Mouse (Mus musculus) kidney, postnatal 0 days (tissue): ENCODE results near the gene Ror2. TPM values are rescaled to one million over a fixed set of nuclear protein-coding genes. Genes with fewer than 3 reads are reported as not detected.

ENCODE experiments used
- ATAC-seq: fragments of 200-750 bp; cut with Nextera tagmentation; replicated peaks from 2 replicates; pipeline ENCODE4 v1.8.0; 2017; ENCODE audit warnings: low read depth, moderate number of reproducible peaks, moderate TSS enrichment, moderate library complexity; ENCODE audit not compliant: low FRiP score
- DNase-seq: peaks from one replicate; pipeline ENCODE4 v3.0.0-alpha.2; 2016; ENCODE audit warnings: low spot score
- H3K27ac ChIP-seq: fragments of 300-500 bp; sonication (generic); 2 replicates; pipeline ENCODE4 v1.5.1; 2014; ENCODE audit warnings: mild to moderate bottlenecking
- H3K27me3 ChIP-seq: fragments of 300-500 bp; sonication (generic); 2 replicates; pipeline ENCODE4 v1.6.1; 2014; ENCODE audit warnings: low read length, mixed read lengths; ENCODE audit not compliant: insufficient read depth
- H3K36me3 ChIP-seq: fragments of 300-500 bp; sonication (generic); 2 replicates; pipeline ENCODE4 v1.6.1; 2014; ENCODE audit warnings: low read length, mixed read lengths; ENCODE audit not compliant: insufficient read depth
- H3K4me1 ChIP-seq: fragments of 300-500 bp; sonication (generic); replicated peaks from 2 replicates; pipeline ENCODE4 v1.6.1; 2014; ENCODE audit warnings: antibody characterized with exemption, low read length, mixed read lengths; ENCODE audit not compliant: insufficient read depth
- H3K4me2 ChIP-seq: fragments of 300-500 bp; sonication (generic); 2 replicates; pipeline ENCODE4 v1.6.1; 2014; ENCODE audit warnings: mild to moderate bottlenecking, low read length, moderate library complexity, mixed read lengths
- H3K4me3 ChIP-seq: fragments of 300-500 bp; sonication (generic); replicated peaks from 2 replicates; pipeline ENCODE4 v1.5.1; 2014; ENCODE audit warnings: low read depth, low read length
- H3K9ac ChIP-seq: fragments of 300-500 bp; sonication (generic); 2 replicates; pipeline ENCODE4 v1.6.1; 2014; ENCODE audit warnings: low read depth, low read length
- H3K9me3 ChIP-seq: fragments of 300-500 bp; sonication (generic); replicated peaks from 2 replicates; pipeline ENCODE4 v1.6.1; 2016; ENCODE audit warnings: low read length, inconsistent platforms, mixed read lengths
- CTCF ChIP-seq: IDR thresholded peaks from 2 replicates; pipeline ENCODE4 v1.5.1; 2016; ENCODE audit warnings: antibody characterized with exemption, low read depth, mild to moderate bottlenecking, moderate library complexity
- WGBS: fragments of 180-500 bp; shearing (Covaris S2); extraction: QIAGEN DNeasy Blood & Tissue Kit; methylation state at CpG from one replicate; pipeline ENCODE4 v1.1.7; 2014; 5-methylcytosine and 5-hydroxymethylcytosine counted together
- polyA plus RNA-seq: library from polyadenylated mRNA; unstranded; fragments of >200 nt; fragmentation: Nextera tagmentation; extraction: Ambion mirVana; gene quantifications from 2 replicates; pipeline ENCODE4 v1.2.1, GENCODE M21; 2015

The Ror2 gene
- polyA plus RNA-seq: 6.3 and 7.4 TPM in 2 replicates

DNA sequence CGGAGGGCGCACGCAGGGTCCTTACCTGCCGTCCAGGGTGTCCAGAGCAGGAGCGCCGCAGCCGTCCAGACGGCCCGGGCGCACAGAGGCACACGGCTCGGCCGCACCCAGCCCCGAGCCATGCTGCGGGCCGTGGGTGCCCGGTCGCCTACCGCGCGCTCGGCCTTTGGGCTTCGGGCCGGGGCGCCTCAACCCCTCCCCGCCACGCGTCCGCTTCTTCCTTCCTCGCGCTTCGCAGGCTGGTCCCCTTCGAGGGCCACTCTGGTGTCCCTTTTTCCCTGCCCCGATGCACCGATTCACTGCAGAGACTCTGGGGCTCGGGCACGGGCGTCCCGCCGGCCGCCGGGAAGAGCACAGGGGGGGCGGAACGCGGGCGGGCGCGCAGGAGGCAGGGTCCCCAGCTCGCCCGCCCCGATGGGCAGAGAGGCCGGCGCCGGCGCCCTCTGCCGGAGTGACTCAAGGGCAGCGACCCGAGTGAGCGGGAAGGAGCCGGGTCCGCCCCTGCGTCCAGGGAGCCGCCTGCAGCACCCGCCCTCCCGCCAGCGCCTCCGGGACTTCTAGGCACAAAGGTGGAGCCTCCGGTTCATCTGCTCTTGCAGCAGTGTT, at the start of gene Ror2:
Gene Ror2, minus strand, starts transcription at position 369 of the 606 bp plus-strand sequence.
- H3K36me3 ChIP-seq: no peaks in the 10 kb centered on the region
- peak; percentile 69 for TF ChIP-seq CTCF

GRCm38 (mm10) chr13:53333769-53334168, 47.8 kb upstream of the Ror2 start:
- no peaks in the 10 kb centered on the region for H3K4me1 ChIP-seq
- no peak overlapping the region for H3K4me3 ChIP-seq
- ATAC-seq (no peak), DNase-seq (no peak)
- H3K27ac ChIP-seq: no peak overlapping the region
- WGBS: 88% methylated on average over 8 of the region's 8 CpGs
- no peak for TF ChIP-seq CTCF
- H3K9ac ChIP-seq: no peak overlapping the region
- no peak overlapping the region for H3K4me2 ChIP-seq
- H3K36me3 ChIP-seq: peaks cover 39% of the 10 kb centered on the region
- H3K9me3 ChIP-seq: no peaks in the 10 kb centered on the region
- no peaks in the 10 kb centered on the region for H3K27me3 ChIP-seq

More for the DNA sequence above, at the start of gene Ror2:
- Histone ChIP-seq H3K27me3 (peaks cover 14% of the 10 kb centered on the region; the same call in 1 of the 2 replicates), H3K4me1 (0 out of 2 replicates have a peak, but pooled peaks cover 3% of the 10 kb centered on the region), H3K4me2 (peak within 1 kb of the TSS; percentile 65), H3K9me3 (no peaks in the 10 kb centered on the region), H3K27ac (peak within 1 kb of the TSS; percentile 20; the same call in 1 of the 2 replicates), H3K4me3 (peak within 1 kb of the TSS; percentile 59), H3K9ac (peak within 1 kb of the TSS; percentile 71)
- DNase-seq (peak; percentile 91), ATAC-seq (peak; percentile 78)
- WGBS: under 1% methylated on average over 64 of the region's 68 CpGs

GRCm38 (mm10) chr13:53330246-53330645, 44.3 kb upstream of the Ror2 start:
- Histone ChIP-seq H3K36me3 (0 out of 2 replicates have a peak, but pooled peaks cover 11% of the 10 kb centered on the region), H3K9ac (no peak overlapping the region), H3K4me1 (no peaks in the 10 kb centered on the region), H3K9me3 (no peaks in the 10 kb centered on the region), H3K4me2 (no peak overlapping the region), H3K4me3 (no peak overlapping the region), H3K27ac (no peak overlapping the region), H3K27me3 (no peaks in the 10 kb centered on the region)
- DNase-seq (no peak), ATAC-seq (no peak)
- no peak for TF ChIP-seq CTCF
- WGBS: 88% methylated on average over 2 of the region's 2 CpGs

- Histone ChIP-seq H3K36me3 (no peaks in the 10 kb centered on the region), H3K9ac (no peak overlapping the region), H3K27me3 (no peaks in the 10 kb centered on the region), H3K4me1 (no peaks in the 10 kb centered on the region), H3K9me3 (no peaks in the 10 kb centered on the region), H3K4me2 (no peak overlapping the region), H3K27ac (no peak overlapping the region), H3K4me3 (no peak overlapping the region)
- WGBS: 83% methylated on average over 1 of the region's 1 CpGs
- no peak for ATAC-seq
- TF ChIP-seq CTCF: no peak
- no peak for DNase-seq
Measured at GRCm38 (mm10) chr13:53325531-53325930, 39.6 kb upstream of the Ror2 start.

- no peak for DNase-seq
- H3K9me3 ChIP-seq: no peaks in the 10 kb centered on the region
- no peak overlapping the region for H3K4me3 ChIP-seq
- no peaks in the 10 kb centered on the region for H3K4me1 ChIP-seq
- H3K36me3 ChIP-seq: no peaks in the 10 kb centered on the region
- no peak overlapping the region for H3K9ac ChIP-seq
- H3K27me3 ChIP-seq: no peaks in the 10 kb centered on the region
- no peak overlapping the region for H3K4me2 ChIP-seq
- 91% methylated on average over 2 of the region's 2 CpGs for WGBS
- no peak for ATAC-seq
- no peak overlapping the region for H3K27ac ChIP-seq
- no peak for TF ChIP-seq CTCF
Measured at GRCm38 (mm10) chr13:53323661-53324060, 37.7 kb upstream of the Ror2 start.

DNA sequence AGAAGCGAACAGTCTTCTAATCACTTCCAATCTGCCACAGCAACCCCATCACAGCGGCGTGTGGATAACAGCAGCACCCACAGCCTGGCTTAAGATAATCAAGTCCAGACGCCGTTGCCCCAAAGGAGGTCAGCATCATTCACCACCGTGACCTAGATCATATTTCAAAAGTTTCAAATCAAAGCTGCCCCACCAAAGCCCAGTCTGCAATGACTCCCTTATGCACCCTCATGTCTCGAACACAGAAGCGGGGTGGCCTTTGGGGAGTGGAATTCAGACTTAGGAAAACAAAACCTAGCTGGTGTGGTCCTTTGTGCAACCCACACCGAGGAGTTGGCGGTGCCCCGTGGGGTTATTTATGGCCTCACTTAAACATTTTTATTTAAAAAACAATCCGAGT, 35.0 kb upstream of the Ror2 start:
- no peak overlapping the region for H3K4me3 ChIP-seq
- ATAC-seq (no peak), DNase-seq (no peak)
- TF ChIP-seq CTCF: no peak
- no peak overlapping the region for H3K9ac ChIP-seq
- H3K9me3 ChIP-seq: no peaks in the 10 kb centered on the region
- H3K4me2 ChIP-seq: no peak overlapping the region
- no peaks in the 10 kb centered on the region for H3K4me1 ChIP-seq
- no peaks in the 10 kb centered on the region for H3K36me3 ChIP-seq
- H3K27me3 ChIP-seq: no peaks in the 10 kb centered on the region
- WGBS: 21% methylated on average over 12 of the region's 12 CpGs
- no peak overlapping the region for H3K27ac ChIP-seq
